Mouse (Mus musculus) cerebellum, postnatal 10 days (tissue): ENCODE data around the gene Vps54.

Experiments
- DNase-seq, 2 experiments: peaks; one replicate each; pipeline ENCODE4 v3.0.0; 2021; ENCODE audit warnings: mixed read lengths in 2 of 2

The Vps54 gene

GRCm38 (mm10) chr11:21346020-21346419, 106.9 kb downstream of the Vps54 start:
- DNase-seq = no peak

GRCm38 (mm10) chr11:21348890-21349289, 109.8 kb downstream of the Vps54 start:
- DNase-seq = no peak

- DNase-seq = no peak
Measured at GRCm38 (mm10) chr11:21351296-21351695, 112.2 kb downstream of the Vps54 start.

GRCm38 (mm10) chr11:21363144-21363940, 124.3 kb downstream of the Vps54 start:
- DNase-seq = no peak

GRCm38 (mm10) chr11:21368466-21368865, 129.4 kb downstream of the Vps54 start:
- peak in 1 of 2 experiments; percentile 21 for DNase-seq

- DNase-seq = peak in 1 of 2 experiments; percentile 13
Measured at GRCm38 (mm10) chr11:21369248-21370016, 130.4 kb downstream of the Vps54 start.

- peak in 1 of 2 experiments; percentile 85 for DNase-seq
Measured at GRCm38 (mm10) chr11:21370399-21371121, 131.5 kb downstream of the Vps54 start.
